Mouse (Mus musculus) thymus, adult 18-20 months (tissue): ENCODE data around the gene Dapk1.

Experiments
- DNase-seq, 2 experiments: peaks; one replicate each; pipeline ENCODE4 v3.0.0; 2022; ENCODE audit warnings: mixed read lengths in 2 of 2

Gene Dapk1

GRCm38 (mm10) chr13:60698021-60698420, 96.3 kb downstream of the Dapk1 start:
- DNase-seq = no peak

- no peak for DNase-seq
Observed at GRCm38 (mm10) chr13:60701671-60702171, 100.0 kb downstream of the Dapk1 start.

GRCm38 (mm10) chr13:60707541-60708468, 106.1 kb downstream of the Dapk1 start:
- DNase-seq = no peak

- DNase-seq = no peak
Observed at GRCm38 (mm10) chr13:60709136-60709535, 107.4 kb downstream of the Dapk1 start.

- no peak for DNase-seq
Observed at GRCm38 (mm10) chr13:60710963-60711362, 109.2 kb downstream of the Dapk1 start.

- no peak for DNase-seq
Observed at GRCm38 (mm10) chr13:60713537-60713936, 111.8 kb downstream of the Dapk1 start.

GRCm38 (mm10) chr13:60716107-60716506, 114.4 kb downstream of the Dapk1 start:
- no peak for DNase-seq

GRCm38 (mm10) chr13:60717421-60717820, 115.7 kb downstream of the Dapk1 start:
- no peak for DNase-seq

GRCm38 (mm10) chr13:60719581-60719980, 117.8 kb downstream of the Dapk1 start:
- no peak for DNase-seq

- DNase-seq = no peak
Observed at GRCm38 (mm10) chr13:60722763-60723162, 121.0 kb downstream of the Dapk1 start.

GRCm38 (mm10) chr13:60728276-60729054, 126.7 kb downstream of the Dapk1 start:
- no peak for DNase-seq

- DNase-seq = no peak
Observed at GRCm38 (mm10) chr13:60729055-60729402, 127.3 kb downstream of the Dapk1 start.

GRCm38 (mm10) chr13:60730587-60730986, 128.8 kb downstream of the Dapk1 start:
- no peak for DNase-seq

- no peak for DNase-seq
Observed at GRCm38 (mm10) chr13:60731001-60731400, 129.3 kb downstream of the Dapk1 start.

GRCm38 (mm10) chr13:60735306-60735705, 133.6 kb downstream of the Dapk1 start:
- no peak for DNase-seq

GRCm38 (mm10) chr13:60736421-60737105, 134.8 kb downstream of the Dapk1 start:
- DNase-seq = no peak

GRCm38 (mm10) chr13:60737632-60738324, 136.0 kb downstream of the Dapk1 start:
- peak; percentile 87 to 92 for DNase-seq

GRCm38 (mm10) chr13:60738429-60738828, 136.7 kb downstream of the Dapk1 start:
- DNase-seq = peak; percentile 54 to 63

GRCm38 (mm10) chr13:60740248-60740647, 138.5 kb downstream of the Dapk1 start:
- no peak for DNase-seq

GRCm38 (mm10) chr13:60742611-60743010, 140.9 kb downstream of the Dapk1 start:
- no peak for DNase-seq

- DNase-seq = no peak
Observed at GRCm38 (mm10) chr13:60743381-60744077, 141.8 kb downstream of the Dapk1 start.

GRCm38 (mm10) chr13:60744078-60744460, 142.3 kb downstream of the Dapk1 start:
- peak; percentile 42 to 50 for DNase-seq
